Comparison of ENCODE assay signal across 10 mouse cellular contexts in the genomic region with DNA sequence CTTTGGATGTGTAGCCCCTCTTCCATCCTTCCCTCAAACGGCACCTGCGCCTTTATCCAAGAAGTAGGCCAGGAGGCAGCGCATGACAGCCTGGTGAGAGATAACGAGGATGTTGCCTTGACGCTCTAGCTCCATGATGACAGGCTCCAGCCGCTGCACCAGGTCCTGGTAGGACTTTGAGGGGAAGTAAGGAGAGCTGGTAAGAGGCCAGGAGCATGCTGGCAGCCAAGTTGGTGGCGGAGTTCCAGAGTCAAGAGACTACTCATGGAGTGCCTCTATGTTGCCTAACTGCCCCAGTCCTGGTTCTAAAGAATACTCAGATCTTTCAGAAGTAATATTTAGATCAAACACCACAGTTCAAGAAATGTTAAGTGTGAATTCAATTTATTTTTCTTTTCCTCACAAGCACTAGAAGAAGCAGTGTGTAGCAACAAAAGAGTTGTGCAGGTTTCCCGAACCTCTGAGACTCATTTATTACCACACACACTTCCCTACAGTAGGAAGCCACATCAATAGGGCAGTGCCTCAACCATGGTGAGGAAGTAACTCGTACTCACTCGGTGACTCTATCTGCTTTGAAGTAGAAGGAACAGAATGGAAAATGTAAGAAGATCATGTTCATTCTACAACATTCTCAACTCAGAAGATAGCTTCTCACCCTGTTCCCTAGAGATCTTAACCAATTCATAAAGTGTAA. TPM values are rescaled to one million over a fixed set of nuclear protein-coding genes. Genes with fewer than 3 reads are reported as not detected.
DNase-seq lines count a peak whose midpoint lies in the region; ATAC-seq lines count a peak whose summit lies in the region.
"Had no signal": no experiment of that assay in that cellular context is flagged by ENCODE, and none has a peak within 500 bp of the region (broad histone marks: within the 10 kb centered on the region; RNA-seq: fewer than 3 reads in every experiment).

No protein-coding gene starts in this region.

- peak; percentile 23 for DNase-seq in layer of hippocampus, adult 11-12 months (ENCODE audit: low spot score)
- no peak for DNase-seq in layer of hippocampus, adult 9-10 months (ENCODE audit: low spot score)
- peak; percentile 62 for DNase-seq in cerebellum, adult 9-11 months
- peak; percentile 39 to 52 for DNase-seq in layer of hippocampus, postnatal 14 days (ENCODE audit: low spot score in 2 of 2)
- peak; percentile 11 for DNase-seq in skeletal muscle tissue, adult 2 months (ENCODE audit: low read depth, low spot score)
- no peak for DNase-seq in embryo, embryonic 9.5 days (ENCODE audit: extremely low spot score)
- DNase-seq in kidney, postnatal 10 days: no peak

- ATAC-seq in erythroid progenitor cell, adult 5-6 weeks (replicated peaks; ENCODE audit: low FRiP score, poor library complexity, severe bottlenecking): no peak
- ATAC-seq: forebrain, embryonic 16.5 days; intestine, embryonic 16.5 days had no signal

RNA-seq across cellular contexts. Expression of a gene that starts 15.5 kb away (rescaled TPM):
- under 1 TPM in 1 of 2 experiments, not detected in 1; 0.35 TPM for total RNA-seq in layer of hippocampus, postnatal 14 days (2021)
- total RNA-seq in erythroid progenitor cell, adult 5-6 weeks (2015; ENCODE audit: low replicate concordance): not detected in 2 replicates
- total RNA-seq in erythroid progenitor cell, adult 5-6 weeks (2017; ENCODE audit: low replicate concordance): not detected in 2 replicates

RNA-seq across cellular contexts. Expression of a gene that starts 17.0 kb away (rescaled TPM):
- total RNA-seq in layer of hippocampus, postnatal 14 days (2021): 10 to 100 TPM; 11.7 to 13.9 TPM
- 54.8 and 88.0 TPM in 2 replicates for total RNA-seq in erythroid progenitor cell, adult 5-6 weeks (2015; ENCODE audit: low replicate concordance)
- total RNA-seq in erythroid progenitor cell, adult 5-6 weeks (2017; ENCODE audit: low replicate concordance): 53.1 and 58.8 TPM in 2 replicates

RNA-seq across cellular contexts. Expression of a gene that starts 29.0 kb away (rescaled TPM):
- total RNA-seq in layer of hippocampus, postnatal 14 days (2021): 10 to 100 TPM; 44.0 to 55.8 TPM
- total RNA-seq in erythroid progenitor cell, adult 5-6 weeks (2015; ENCODE audit: low replicate concordance): 23.5 and 26.7 TPM in 2 replicates
- total RNA-seq in erythroid progenitor cell, adult 5-6 weeks (2017; ENCODE audit: low replicate concordance): 38.4 and 45.7 TPM in 2 replicates

RNA-seq across cellular contexts. Expression of a gene that starts 31.7 kb away (rescaled TPM):
- total RNA-seq in layer of hippocampus, postnatal 14 days (2021): 1 to 10 TPM; 1.2 to 1.6 TPM
- 8.6 and 11.3 TPM in 2 replicates for total RNA-seq in erythroid progenitor cell, adult 5-6 weeks (2015; ENCODE audit: low replicate concordance)
- 8.0 and 9.4 TPM in 2 replicates for total RNA-seq in erythroid progenitor cell, adult 5-6 weeks (2017; ENCODE audit: low replicate concordance)

RNA-seq across cellular contexts. Expression of a gene that starts 38.7 kb away (rescaled TPM):
- 1 to 10 TPM; 1.1 to 1.3 TPM for total RNA-seq in layer of hippocampus, postnatal 14 days (2021)
- total RNA-seq in erythroid progenitor cell, adult 5-6 weeks (2015; ENCODE audit: low replicate concordance): not detected in 2 replicates
- not detected in 2 replicates for total RNA-seq in erythroid progenitor cell, adult 5-6 weeks (2017; ENCODE audit: low replicate concordance)

Comparison
In these comparisons a context has a peak if more than half of its experiments do, and no peak if none do; other contexts are left out.
1. DNase-seq: peak in layer of hippocampus, adult 11-12 months (single experiment), cerebellum, adult 9-11 months (single experiment), layer of hippocampus, postnatal 14 days (2 of 2) and skeletal muscle tissue, adult 2 months (single experiment); none in layer of hippocampus, adult 9-10 months (single experiment), embryo, embryonic 9.5 days (single experiment) and kidney, postnatal 10 days (single experiment).